Mouse (Mus musculus) embryo, embryonic 11.5 days (tissue): ENCODE data around the gene Jun.
A peak's percentile ranks its signal among the peaks of the same experiment; 100 is the strongest.

Experiments
- DNase-seq: peaks from one replicate; pipeline ENCODE4 v3.0.0-alpha.2; 2012; ENCODE audit warnings: low read depth, low spot score

Gene Jun

GRCm38 (mm10) chr4:95031158-95031557 lies 20.9 kb downstream of the Jun start:
- DNase-seq: no peak

DNA sequence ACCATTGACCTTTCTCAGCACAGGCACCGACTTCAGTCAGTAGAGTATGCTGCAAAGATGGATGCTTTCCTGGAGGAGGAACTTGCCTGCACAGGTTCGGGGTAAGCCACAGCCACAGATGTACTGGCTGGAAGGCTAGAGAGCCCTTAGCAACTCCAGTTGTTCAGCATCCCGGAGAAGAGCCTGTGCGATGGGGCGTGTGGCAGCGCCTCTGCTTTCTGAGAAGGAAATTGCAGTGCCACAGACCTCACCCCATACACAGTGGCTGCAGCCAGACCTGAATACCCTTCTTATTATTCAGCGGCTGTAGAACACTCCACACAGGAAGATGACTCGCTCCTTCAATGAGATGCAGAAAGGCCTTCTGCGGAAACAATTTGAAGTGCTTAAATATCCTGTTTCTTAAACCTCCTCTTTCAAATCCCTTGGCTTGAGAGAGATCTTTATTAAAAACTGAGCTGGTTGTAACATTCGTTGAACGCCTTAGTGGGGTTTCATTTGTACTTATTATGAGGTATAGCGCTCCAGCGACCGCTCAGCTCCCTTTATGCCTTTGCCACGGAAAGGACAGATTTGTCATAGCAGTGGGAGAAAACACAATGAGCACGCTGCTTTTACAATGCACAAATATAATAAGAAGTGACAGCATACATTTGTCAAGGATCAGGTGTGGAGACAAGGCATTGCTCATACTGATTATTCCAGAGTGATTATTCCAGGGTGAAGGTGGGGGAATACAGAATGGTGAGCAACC lies 26.0 kb downstream of the Jun start:
- DNase-seq: no peak

DNA sequence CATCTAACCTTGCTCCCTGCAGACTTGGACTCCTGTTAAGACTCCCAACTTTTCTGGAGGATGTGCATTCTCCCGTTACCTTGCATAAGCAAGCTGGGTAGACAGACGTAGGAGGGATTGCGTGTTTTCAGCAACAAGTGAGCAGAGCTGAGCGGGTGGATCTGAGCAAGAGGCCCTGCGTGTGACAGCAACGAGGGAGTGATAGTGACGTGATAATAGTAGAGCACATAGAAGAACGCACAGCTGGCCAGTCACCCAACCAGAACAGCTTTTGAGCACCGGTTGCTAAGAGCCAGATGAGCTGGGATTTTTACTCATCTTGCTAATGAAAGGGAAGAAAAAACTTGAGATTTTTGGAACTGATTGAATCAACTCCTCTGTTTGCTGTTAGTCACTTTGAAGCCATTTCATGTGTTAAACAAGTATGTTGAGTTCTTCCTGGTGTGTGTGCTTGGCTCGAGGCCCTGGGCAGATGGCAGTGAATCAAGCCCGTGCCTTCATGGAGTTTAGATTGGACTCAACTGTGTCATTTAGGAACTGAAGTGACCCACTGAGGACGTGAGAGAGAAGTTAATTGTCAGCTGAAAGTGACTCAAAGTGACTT lies 28.6 kb downstream of the Jun start:
- no peak for DNase-seq

GRCm38 (mm10) chr4:95021649-95022637 lies 30.1 kb downstream of the Jun start:
- DNase-seq: no peak

- DNase-seq: no peak
Measured at GRCm38 (mm10) chr4:95020201-95020600, 31.8 kb downstream of the Jun start.

- no peak for DNase-seq
Measured at GRCm38 (mm10) chr4:95018221-95018620, 33.8 kb downstream of the Jun start.

- no peak for DNase-seq
Measured at GRCm38 (mm10) chr4:95012706-95013105, 39.3 kb downstream of the Jun start.

DNA sequence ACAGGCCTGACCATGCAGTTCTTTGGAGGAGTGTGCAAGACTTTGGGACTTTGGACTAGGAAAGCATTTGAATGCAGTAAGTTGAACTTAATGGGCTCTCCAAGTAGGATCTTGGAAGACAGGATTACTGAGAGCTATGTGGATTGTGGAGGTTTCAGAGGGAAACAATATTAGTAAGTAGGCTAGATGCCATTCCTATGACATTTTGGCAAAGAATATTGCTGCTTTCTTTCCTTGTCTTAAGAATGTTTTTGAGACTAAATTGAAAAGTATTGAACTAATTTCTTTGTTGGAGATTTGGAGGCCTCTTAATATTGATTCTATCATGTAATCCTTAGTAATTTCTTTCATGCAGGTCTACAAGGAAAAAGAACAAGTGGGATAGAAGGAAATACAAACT lies 39.8 kb downstream of the Jun start:
- no peak for DNase-seq

- peak; percentile 66 for DNase-seq
Measured at GRCm38 (mm10) chr4:95008175-95009057, 43.6 kb downstream of the Jun start.

DNA sequence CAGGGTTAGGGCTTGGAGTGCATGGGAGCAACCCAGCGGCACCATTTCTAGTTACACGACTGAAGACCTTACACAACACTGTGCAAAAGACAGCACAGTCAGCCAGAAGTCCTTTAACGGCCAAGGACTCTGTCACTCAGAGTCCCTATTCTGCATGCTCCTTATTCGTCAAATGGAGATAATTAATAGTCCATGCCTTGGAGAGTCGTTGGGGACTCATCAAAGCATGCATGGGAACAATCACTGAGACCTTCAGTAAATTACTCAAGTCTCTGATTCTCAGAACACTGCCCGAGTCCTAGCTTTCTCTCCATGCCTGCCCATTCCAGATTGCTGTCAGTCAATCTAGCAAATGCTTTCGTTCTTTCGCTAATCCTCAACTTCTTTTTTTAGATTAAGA lies 44.3 kb downstream of the Jun start:
- DNase-seq: no peak

DNA sequence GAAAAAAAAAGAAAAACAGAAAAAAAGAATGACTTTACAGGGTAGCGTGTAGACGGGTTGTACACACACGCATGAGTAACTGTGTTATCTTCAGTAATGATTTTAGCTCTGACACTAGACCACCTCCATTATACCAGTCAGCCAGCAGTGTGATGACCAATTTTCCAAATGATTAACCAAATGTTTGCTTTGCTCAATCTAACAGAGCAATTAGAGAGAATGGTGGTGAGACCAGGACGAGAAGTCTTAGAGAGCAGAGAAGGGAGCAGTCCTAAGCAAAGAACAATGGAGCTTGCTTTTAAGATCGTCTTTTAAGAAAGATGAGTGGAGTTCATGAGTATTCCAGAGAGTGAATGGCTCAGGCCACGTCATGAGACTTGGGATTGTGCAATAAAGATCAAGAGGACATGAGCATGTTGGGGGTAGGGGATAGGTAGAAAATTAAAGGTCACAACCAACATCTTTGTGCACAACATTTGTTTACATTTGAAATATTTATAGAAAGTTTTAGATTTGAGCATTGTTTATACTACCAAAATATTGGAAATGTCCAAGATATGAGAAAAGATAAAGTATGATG lies 46.7 kb downstream of the Jun start:
- no peak for DNase-seq

- no peak for DNase-seq
Measured at GRCm38 (mm10) chr4:95001043-95001775, 50.8 kb downstream of the Jun start.

DNA sequence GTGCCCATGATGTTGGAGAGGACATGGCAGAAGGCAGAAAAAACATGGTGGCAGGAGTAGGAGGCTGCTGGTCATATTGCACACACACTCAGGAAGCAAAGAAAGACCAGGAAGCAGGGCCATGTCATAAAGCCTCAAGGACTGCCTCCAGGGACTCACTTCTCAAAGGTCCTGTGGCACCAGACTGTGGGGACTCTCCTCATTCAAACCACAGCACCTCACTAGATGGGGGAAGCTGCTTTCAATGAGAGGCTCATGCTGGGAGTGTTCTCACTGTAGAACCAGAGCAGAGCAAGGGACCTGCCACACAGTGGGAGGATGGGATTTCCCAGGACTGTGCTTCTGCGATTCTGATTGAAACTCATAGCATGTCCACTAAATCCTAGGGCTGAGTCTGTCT lies 51.9 kb downstream of the Jun start:
- DNase-seq: no peak

DNA sequence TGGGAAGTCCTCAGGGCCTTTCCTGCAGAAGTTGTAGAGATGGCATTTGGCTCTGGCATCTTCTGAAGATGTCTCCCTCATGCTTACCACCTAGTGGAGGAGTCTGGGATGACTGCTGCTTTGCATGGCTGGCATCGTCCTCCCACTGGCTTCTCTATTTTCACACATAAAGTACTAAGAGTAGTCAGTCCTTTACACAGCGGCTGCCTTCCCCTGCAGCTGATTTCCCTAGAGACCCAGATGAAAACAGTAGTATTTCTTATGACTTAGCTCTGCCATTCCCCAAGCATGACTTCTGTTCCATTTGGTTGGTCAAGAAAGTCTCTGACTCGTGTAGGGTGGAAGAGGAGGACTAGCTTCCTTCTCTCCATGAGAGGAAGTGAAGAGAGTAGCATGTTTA lies 52.8 kb downstream of the Jun start:
- DNase-seq: no peak
